ENCODE assay signal across 8 mouse cellular contexts in genomic region chr12:111813766-111814617, GRCm38 (mm10). TPM values are rescaled to one million over a fixed set of nuclear protein-coding genes. Genes with fewer than 3 reads are reported as not detected.
DNase-seq lines count a peak whose midpoint lies in the region; ATAC-seq and TF ChIP-seq lines count a peak whose summit lies in the region.

Gene Xrcc3, minus strand, starts transcription at chr12:111813873.
Gene Zfyve21, plus strand, starts transcription at chr12:111814170.

- H3K9ac ChIP-seq in embryonic facial prominence, embryonic 15.5 days: peak within 1 kb of the TSS; percentile 69
- peak within 1 kb of the TSS; percentile 82 for H3K9ac ChIP-seq in limb, embryonic 14.5 days (ENCODE audit: low read depth, low read length, severe bottlenecking)
- peak within 1 kb of the TSS; percentile 62 for H3K9ac ChIP-seq in midbrain, postnatal 0 days (replicated peaks; ENCODE audit: low read length, poor library complexity, severe bottlenecking)

- peaks cover 6% of the 10 kb centered on the region for H3K4me1 ChIP-seq in bone marrow, adult 2 months (ENCODE audit: control insufficient read depth, insufficient read depth, low read length)
- H3K4me1 ChIP-seq in embryonic facial prominence, embryonic 15.5 days: peaks cover 66% of the 10 kb centered on the region
- H3K4me1 ChIP-seq in limb, embryonic 14.5 days (ENCODE audit: control insufficient read depth, insufficient read depth, low read length): peaks cover 28% of the 10 kb centered on the region
- H3K4me1 ChIP-seq in midbrain, postnatal 0 days (ENCODE audit: insufficient read depth, low read length): peaks cover 4% of the 10 kb centered on the region; the same call in 1 of the 2 replicates

- TF ChIP-seq POLR2A in bone marrow, adult 2 months (IDR thresholded peaks at IDR 0.05; ENCODE audit: borderline replicate concordance, control insufficient read depth, low read depth, low read length): peak; percentile 58; the same call in 1 of the 2 replicates
- TF ChIP-seq POLR2A in limb, embryonic 14.5 days (IDR thresholded peaks at IDR 0.05; ENCODE audit: borderline replicate concordance, extremely low read depth, insufficient read depth, insufficient read length): 0 out of 2 replicates have a peak, but pooled peaks have one; percentile 62

- peak; percentile 99 for ATAC-seq in embryonic facial prominence, embryonic 15.5 days (ENCODE audit: insufficient number of reproducible peaks, low FRiP score, low TSS enrichment, low read depth)
- ATAC-seq in limb, embryonic 14.5 days (ENCODE audit: low FRiP score, low read depth): peak; percentile 98
- peak; percentile 99 for ATAC-seq in midbrain, postnatal 0 days (ENCODE audit: low FRiP score)

- peak within 1 kb of the TSS; percentile 75 for H3K4me3 ChIP-seq in bone marrow, adult 2 months (replicated peaks; ENCODE audit: control insufficient read depth, low read depth, low read length)
- H3K4me3 ChIP-seq in embryonic facial prominence, embryonic 15.5 days (replicated peaks): peak within 1 kb of the TSS; percentile 93
- peak within 1 kb of the TSS; percentile 91 for H3K4me3 ChIP-seq in limb, embryonic 14.5 days (replicated peaks; ENCODE audit: low read length)
- peak within 1 kb of the TSS; percentile 83 for H3K4me3 ChIP-seq in midbrain, postnatal 0 days (ENCODE audit: low read depth, low read length)

- no peaks in the 10 kb centered on the region for H3K27me3 ChIP-seq in embryonic facial prominence, embryonic 15.5 days
- H3K27me3 ChIP-seq in limb, embryonic 14.5 days (ENCODE audit: control insufficient read depth, insufficient read depth, low read length): no peaks in the 10 kb centered on the region
- H3K27me3 ChIP-seq in midbrain, postnatal 0 days (ENCODE audit: insufficient read depth, low read length): no peaks in the 10 kb centered on the region

- H3K4me2 ChIP-seq in embryonic facial prominence, embryonic 15.5 days (replicated peaks): peak within 1 kb of the TSS; percentile 85
- peak within 1 kb of the TSS; percentile 79 for H3K4me2 ChIP-seq in limb, embryonic 14.5 days (replicated peaks; ENCODE audit: low read depth, low read length, severe bottlenecking)
- H3K4me2 ChIP-seq in midbrain, postnatal 0 days (ENCODE audit: low read depth, low read length, poor library complexity, severe bottlenecking): peak within 1 kb of the TSS; percentile 97

- H3K9me3 ChIP-seq in embryonic facial prominence, embryonic 15.5 days (replicated peaks): no peaks in the 10 kb centered on the region
- no peaks in the 10 kb centered on the region for H3K9me3 ChIP-seq in limb, embryonic 14.5 days (ENCODE audit: control insufficient read depth, low read length)
- no peaks in the 10 kb centered on the region for H3K9me3 ChIP-seq in midbrain, postnatal 0 days (ENCODE audit: low read length)

- peak within 1 kb of the TSS; percentile 82 for H3K27ac ChIP-seq in bone marrow, adult 2 months (ENCODE audit: control insufficient read depth, insufficient read depth, low read depth, low read length, poor library complexity)
- peak within 1 kb of the TSS; percentile 95 for H3K27ac ChIP-seq in embryonic facial prominence, embryonic 15.5 days (replicated peaks)
- peak within 1 kb of the TSS; percentile 90 for H3K27ac ChIP-seq in limb, embryonic 14.5 days (replicated peaks; ENCODE audit: low read depth, low read length)
- peak within 1 kb of the TSS; percentile 60 for H3K27ac ChIP-seq in midbrain, postnatal 0 days (ENCODE audit: low read depth, low read length)

- TF ChIP-seq CTCF in bone marrow, adult 2 months (IDR thresholded peaks at IDR 0.05; ENCODE audit: control insufficient read depth, insufficient read depth, low read length): no peak
- TF ChIP-seq CTCF in midbrain, postnatal 0 days (IDR thresholded peaks at IDR 0.05): 0 out of 2 replicates have a peak, but pooled peaks have one; percentile 3

- DNase-seq in 416B (ENCODE audit: low read depth): peak; percentile 99
- peak; percentile 99 for DNase-seq in heart, adult 8-10 months (ENCODE audit: low spot score)
- peak; percentile 99 for DNase-seq in kidney, adult 9 months
- peak; percentile 100 for DNase-seq in limb, embryonic 14.5 days (ENCODE audit: low spot score)
- DNase-seq in midbrain, postnatal 0 days (ENCODE audit: low spot score): peak; percentile 100
- peak; percentile 91 to 95 for DNase-seq in spleen, postnatal 14 days (ENCODE audit: low spot score in 2 of 2)

- H3K36me3 ChIP-seq in embryonic facial prominence, embryonic 15.5 days: peaks cover 5% of the 10 kb centered on the region; the same call in 1 of the 2 replicates
- H3K36me3 ChIP-seq in limb, embryonic 14.5 days (ENCODE audit: control insufficient read depth, insufficient read depth, low read length): no peaks in the 10 kb centered on the region; the same call in 1 of the 2 replicates
- H3K36me3 ChIP-seq in midbrain, postnatal 0 days (ENCODE audit: insufficient read depth, low read length): no peaks in the 10 kb centered on the region

- under 1% methylated on average over 87 of the region's 87 CpGs for WGBS in bone marrow, adult 2 months
- under 1% methylated on average over 87 of the region's 87 CpGs for WGBS in embryonic facial prominence, embryonic 15.5 days
- under 1% methylated on average over 75 of the region's 87 CpGs for WGBS in limb, embryonic 14.5 days
- WGBS in midbrain, postnatal 0 days: under 1% methylated on average over 78 of the region's 87 CpGs

RNA-seq across cellular contexts. Expression of gene Xrcc3, which starts in this region (rescaled TPM):
- polyA plus RNA-seq in bone marrow, adult 2 months (2011; ENCODE audit: insufficient read depth, insufficient read length, low replicate concordance, missing spikeins): 5.7 and 11.6 TPM in 2 replicates
- 9.4 and 13.5 TPM in 2 replicates for polyA plus RNA-seq in embryonic facial prominence, embryonic 15.5 days (2015; fragmentation: Nextera tagmentation; extraction: Ambion mirVana)
- total RNA-seq in heart, adult 8-10 months (2022): 1 to 10 TPM in 1 of 4 experiments, under 1 TPM in 3; 0.54 to 1.1 (median 0.77) TPM
- polyA plus RNA-seq in limb, embryonic 14.5 days (2012; rRNA removed): 26.3 and 32.9 TPM in 2 replicates
- 10.1 and 12.4 TPM in 2 replicates for polyA plus RNA-seq in limb, embryonic 14.5 days (2014; fragmentation: Nextera tagmentation; extraction: Ambion mirVana)
- total RNA-seq in midbrain, postnatal 0 days (2014; rRNA removed): 4.1 and 5.4 TPM in 2 replicates
- polyA plus RNA-seq in midbrain, postnatal 0 days (2015; fragmentation: Nextera tagmentation; extraction: Ambion mirVana): 1.7 and 2.5 TPM in 2 replicates

RNA-seq across cellular contexts. Expression of gene Zfyve21, which starts in this region (rescaled TPM):
- polyA plus RNA-seq in bone marrow, adult 2 months (2011; ENCODE audit: insufficient read depth, insufficient read length, low replicate concordance, missing spikeins): 9.3 and 12.8 TPM in 2 replicates
- polyA plus RNA-seq in embryonic facial prominence, embryonic 15.5 days (2015; fragmentation: Nextera tagmentation; extraction: Ambion mirVana): 120 and 121 TPM in 2 replicates
- 10 to 100 TPM; 57.5 to 90.1 (median 67.6) TPM for total RNA-seq in heart, adult 8-10 months (2022)
- polyA plus RNA-seq in limb, embryonic 14.5 days (2012; rRNA removed): 102 and 114 TPM in 2 replicates
- 110 and 119 TPM in 2 replicates for polyA plus RNA-seq in limb, embryonic 14.5 days (2014; fragmentation: Nextera tagmentation; extraction: Ambion mirVana)
- 30.6 and 30.9 TPM in 2 replicates for total RNA-seq in midbrain, postnatal 0 days (2014; rRNA removed)
- polyA plus RNA-seq in midbrain, postnatal 0 days (2015; fragmentation: Nextera tagmentation; extraction: Ambion mirVana): 29.7 and 37.2 TPM in 2 replicates

Comparison
In these comparisons a context has a peak if more than half of its experiments do, and no peak if none do; other contexts are left out.
1. Peak in every context shown above with its lines: DNase-seq, ATAC-seq, H3K4me3 ChIP-seq and H3K27ac ChIP-seq.